Mouse (Mus musculus) liver, adult 2 months (tissue): ENCODE results near the gene Tgm5. TPM values are rescaled to one million over a fixed set of nuclear protein-coding genes. Genes with fewer than 3 reads are reported as not detected.
"Not testable (repeated sequence)": the region's sequence is repeated elsewhere in the genome, so short reads cannot be mapped to it uniquely, and the experiment has no call there.

ENCODE experiments used
- DNase-seq: peaks from one replicate; pipeline ENCODE4 v3.0.0-alpha.2; 2011; ENCODE audit warnings: low read depth, low spot score; ENCODE audit errors: extremely low read depth
- H3K27ac ChIP-seq: fragments of 200-500 bp; replicated peaks from 2 replicates; pipeline ENCODE4 v1.5.1; 2012; ENCODE audit warnings: low read depth, mild to moderate bottlenecking, control low read depth, inconsistent platforms, low read length; ENCODE audit not compliant: insufficient read depth
- H3K27me3 ChIP-seq: fragments of 200-500 bp; 2 replicates; pipeline ENCODE4 v1.6.1; 2012; ENCODE audit warnings: mild to moderate bottlenecking, moderate library complexity, low read length, inconsistent platforms; ENCODE audit not compliant: control insufficient read depth, insufficient read depth
- H3K36me3 ChIP-seq: fragments of 200-500 bp; 2 replicates; pipeline ENCODE4 v1.6.1; 2012; ENCODE audit warnings: low read length, inconsistent platforms; ENCODE audit not compliant: control insufficient read depth, insufficient read depth
- H3K4me1 ChIP-seq: fragments of 200-500 bp; 2 replicates; pipeline ENCODE4 v1.6.1; 2011; ENCODE audit warnings: low read length; ENCODE audit not compliant: control insufficient read depth, insufficient read depth
- H3K4me3 ChIP-seq: fragments of 200-500 bp; 2 replicates; pipeline ENCODE4 v1.5.1; 2011; ENCODE audit warnings: low read depth, mild to moderate bottlenecking, control low read depth, low read length, moderate library complexity; ENCODE audit not compliant: insufficient read depth
- H3K79me2 ChIP-seq: fragments of 200-500 bp; 2 replicates; pipeline ENCODE4 v1.6.1; 2012; ENCODE audit warnings: inconsistent platforms, mild to moderate bottlenecking, low read length, moderate library complexity; ENCODE audit not compliant: control insufficient read depth, insufficient read depth
- H3K9ac ChIP-seq: fragments of 200-500 bp; 2 replicates; pipeline ENCODE4 v1.6.1; 2012; ENCODE audit warnings: low read depth, mild to moderate bottlenecking, control low read depth, inconsistent platforms, low read length
- CTCF ChIP-seq: fragments of 200-500 bp; IDR thresholded peaks from 2 replicates; pipeline ENCODE4 v1.5.1; 2011; ENCODE audit warnings: low read depth, low read length, control low read depth
- POLR2A ChIP-seq: fragments of 200-500 bp; IDR thresholded peaks from 2 replicates; pipeline ENCODE4 v1.6.1; 2011; ENCODE audit warnings: low read length, control low read depth; ENCODE audit not compliant: insufficient read depth; ENCODE audit errors: extremely low read depth
- WGBS: fragments of 180-500 bp; shearing (Covaris S2); methylation state at CpG from one replicate; pipeline ENCODE4 v1.1.7; 2018; 5-methylcytosine and 5-hydroxymethylcytosine counted together
- polyA plus RNA-seq: library from polyadenylated mRNA; depleted of rRNA; stranded (reverse); fragments of >200 nt; gene quantifications from 2 replicates; pipeline ENCODE4 v1.2.3, GENCODE M21; 2012; rRNA removed
- total RNA-seq: library from RNA; depleted of rRNA; stranded (reverse); fragments of >200 nt; gene quantifications from 2 replicates; pipeline ENCODE4 v1.2.3, GENCODE M21; 2014; rRNA removed

The Tgm5 gene
- not detected in 2 replicates for total RNA-seq
- not detected in 2 replicates for polyA plus RNA-seq

DNA sequence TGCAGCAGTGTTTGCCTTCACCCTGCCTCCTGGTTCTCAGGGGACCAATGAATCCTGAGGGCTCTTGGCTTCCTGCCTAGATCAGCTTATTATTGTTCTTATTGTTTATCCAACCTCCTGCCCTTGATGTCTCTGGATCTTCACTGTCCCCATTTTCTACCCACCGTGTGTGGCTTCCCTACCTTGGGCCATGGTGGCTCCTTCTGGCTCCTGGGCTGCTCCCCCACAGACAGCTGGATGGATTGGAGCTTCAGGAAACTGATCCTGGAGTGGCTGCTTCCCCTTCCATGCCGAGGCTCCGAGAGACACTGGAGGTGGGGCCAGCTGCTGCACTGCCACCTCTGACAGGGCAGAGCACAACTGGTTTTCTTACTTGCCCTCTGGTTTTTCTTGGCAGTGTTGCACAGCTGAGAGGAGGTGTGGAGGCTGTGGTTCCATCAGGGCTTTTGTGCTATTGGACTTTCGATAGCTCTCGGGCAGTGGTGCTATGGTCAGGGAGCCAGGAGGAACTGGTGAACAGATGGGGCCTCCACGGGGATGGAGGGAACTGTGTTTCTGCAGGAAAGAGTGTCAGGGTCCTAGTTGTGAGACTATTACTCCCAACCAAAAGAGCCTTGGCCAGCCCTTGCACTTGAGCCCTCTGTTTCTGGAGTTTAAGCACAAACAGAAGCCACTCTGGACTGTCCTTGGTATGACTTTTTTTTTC, at the start of gene Tgm5:
Gene Tgm5 (minus strand): TSS at position 362 of the 706 bp plus-strand sequence.
- H3K4me1 ChIP-seq: no peaks in the 10 kb centered on the region
- H3K79me2 ChIP-seq: no peaks in the 10 kb centered on the region
- no peak within 1 kb of the TSS for H3K27ac ChIP-seq
- H3K9ac ChIP-seq: no peak within 1 kb of the TSS
- H3K36me3 ChIP-seq: no peaks in the 10 kb centered on the region
- TF ChIP-seq CTCF (no peak), POLR2A (no peak)
- WGBS: 44% methylated on average over 6 of the region's 6 CpGs
- H3K27me3 ChIP-seq: no peaks in the 10 kb centered on the region
- DNase-seq: no peak
- H3K4me3 ChIP-seq: no peak within 1 kb of the TSS

DNA sequence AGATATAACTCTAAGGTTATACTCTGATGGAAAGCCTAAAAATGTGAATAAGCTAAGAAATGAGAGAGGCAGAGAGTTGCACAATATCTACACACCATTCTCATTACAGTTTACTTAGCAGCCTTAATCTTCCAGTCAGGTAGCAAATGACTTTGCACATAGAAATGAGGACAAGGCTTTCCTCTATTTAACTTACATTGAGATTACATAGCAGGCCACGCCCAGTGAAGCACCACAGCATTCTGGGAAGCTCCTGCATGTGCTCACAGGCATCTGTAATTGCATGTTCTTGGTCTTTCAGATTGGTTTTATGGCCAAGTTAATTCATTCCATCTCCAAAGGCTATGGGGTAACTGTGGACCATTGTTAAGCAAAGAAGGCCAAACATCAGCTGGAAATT, 47.2 kb upstream of the Tgm5 start:
- WGBS: 76% methylated on average over 1 of the region's 1 CpGs
- Histone ChIP-seq H3K79me2 (peaks cover 2% of the 10 kb centered on the region; the same call in 1 of the 2 replicates), H3K4me1 (peaks cover 3% of the 10 kb centered on the region), H3K9ac (no peak overlapping the region), H3K27ac (no peak overlapping the region), H3K27me3 (no peaks in the 10 kb centered on the region), H3K4me3 (no peak overlapping the region), H3K36me3 (no peaks in the 10 kb centered on the region)
- TF ChIP-seq CTCF (no peak), POLR2A (no peak)
- no peak for DNase-seq

GRCm38 (mm10) chr2:121128865-121129620, 43.4 kb upstream of the Tgm5 start:
- Histone ChIP-seq H3K27ac (no peak overlapping the region), H3K79me2 (no peaks in the 10 kb centered on the region), H3K9ac (no peak overlapping the region), H3K36me3 (no peaks in the 10 kb centered on the region), H3K4me3 (no peak overlapping the region), H3K27me3 (no peaks in the 10 kb centered on the region), H3K4me1 (no peaks in the 10 kb centered on the region)
- 66% methylated on average over 9 of the region's 9 CpGs for WGBS
- no peak for DNase-seq
- no peak for TF ChIP-seq CTCF
- no peak for TF ChIP-seq POLR2A

DNA sequence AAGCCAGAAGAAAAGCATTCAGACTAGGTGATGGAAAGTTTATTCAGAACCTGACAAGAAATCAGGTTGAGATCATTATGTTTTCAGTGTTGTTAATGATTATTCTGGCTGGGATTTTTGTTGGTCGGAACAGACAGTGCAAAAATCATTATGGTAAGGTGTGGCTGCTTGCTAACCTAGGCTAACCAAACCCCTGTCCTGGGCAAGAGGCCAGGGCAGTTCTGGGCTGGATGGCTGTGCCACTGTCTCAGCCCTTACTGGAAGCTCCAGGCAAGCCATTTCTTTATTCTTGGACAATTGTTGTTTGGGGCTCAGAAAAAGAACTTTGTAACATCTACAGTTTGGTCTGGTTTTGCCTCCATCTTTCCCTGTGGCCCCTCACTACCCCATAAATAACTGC, 41.9 kb upstream of the Tgm5 start:
- H3K9ac ChIP-seq: no peak overlapping the region
- no peaks in the 10 kb centered on the region for H3K4me1 ChIP-seq
- H3K4me3 ChIP-seq: no peak overlapping the region
- H3K27ac ChIP-seq: no peak overlapping the region
- no peaks in the 10 kb centered on the region for H3K36me3 ChIP-seq
- TF ChIP-seq POLR2A (no peak), CTCF (no peak)
- 21% methylated on average over 1 of the region's 1 CpGs for WGBS
- DNase-seq: no peak
- H3K27me3 ChIP-seq: no peaks in the 10 kb centered on the region
- no peaks in the 10 kb centered on the region for H3K79me2 ChIP-seq

DNA sequence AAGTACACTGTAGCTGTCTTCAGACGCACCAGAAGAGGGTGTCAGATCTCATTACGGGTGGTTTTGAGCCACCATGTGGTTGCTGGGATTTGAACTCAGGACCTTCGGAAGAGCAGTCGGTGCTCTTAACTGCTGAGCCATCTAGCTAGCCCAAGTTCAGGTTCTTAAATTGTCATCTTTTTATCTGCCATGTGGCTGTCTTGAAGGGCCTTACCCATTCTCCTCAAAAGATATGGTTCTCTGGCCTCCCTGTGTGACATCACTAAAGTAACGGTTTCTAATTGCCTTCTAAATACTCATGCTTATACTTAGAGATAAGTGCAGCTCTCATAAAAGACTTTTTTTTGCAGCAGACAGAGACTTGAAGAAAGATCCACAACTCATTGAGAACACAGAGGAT, 40.7 kb upstream of the Tgm5 start:
- 95% methylated on average over 5 of the region's 5 CpGs for WGBS
- not testable (repeated sequence) for DNase-seq, H3K27me3 ChIP-seq, H3K9ac ChIP-seq, H3K36me3 ChIP-seq, H3K4me3 ChIP-seq, H3K27ac ChIP-seq, H3K4me1 ChIP-seq, H3K79me2 ChIP-seq

GRCm38 (mm10) chr2:121119260-121119659, 33.6 kb upstream of the Tgm5 start:
- no peak overlapping the region for H3K27ac ChIP-seq
- no peak overlapping the region for H3K9ac ChIP-seq
- H3K36me3 ChIP-seq: no peaks in the 10 kb centered on the region
- 88% methylated on average over 3 of the region's 3 CpGs for WGBS
- DNase-seq: no peak
- H3K27me3 ChIP-seq: no peaks in the 10 kb centered on the region
- H3K4me3 ChIP-seq: no peak overlapping the region
- no peaks in the 10 kb centered on the region for H3K4me1 ChIP-seq
- no peaks in the 10 kb centered on the region for H3K79me2 ChIP-seq
- no peak for TF ChIP-seq CTCF
- TF ChIP-seq POLR2A: no peak
